Mouse (Mus musculus) mouse trophoblast stem cell (cell line): Measurements from ENCODE around the gene Pwwp2a.

Source experiments
- in situ Hi-C, 2 experiments: fragments of 300-500 bp; cut with MseI, MboI; formaldehyde crosslinking; loops; 2 replicates in 1 of 2; 3 replicates in 1 of 2; pipeline ENCODE4 v1.15.1; 2025

Pwwp2a gene

DNA sequence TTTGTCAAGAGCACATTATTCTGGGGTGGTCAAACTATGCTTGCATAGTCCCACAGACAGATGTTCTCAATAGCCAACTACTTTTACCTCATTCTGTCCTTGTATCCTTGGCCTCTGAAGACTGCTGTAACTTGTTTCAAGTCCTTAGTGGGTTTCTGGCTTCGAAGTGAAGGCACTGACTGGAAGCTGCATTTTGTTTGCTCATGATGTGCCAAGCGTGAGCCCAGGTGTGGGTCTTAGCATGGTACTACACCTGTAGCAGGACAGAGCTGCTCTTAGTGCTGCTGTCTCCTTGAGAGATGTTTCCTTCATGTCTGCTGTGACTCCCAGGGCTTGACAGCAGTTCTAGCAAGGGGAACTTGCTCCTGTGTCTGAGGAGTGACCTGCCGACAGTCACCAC lies 41.6 kb downstream of the Pwwp2a start:
- in situ Hi-C loops, result no loop called here

GRCm38 (mm10) chr11:43727796-43728195 lies 46.0 kb downstream of the Pwwp2a start:
- in situ Hi-C loops, result no loop called here

DNA sequence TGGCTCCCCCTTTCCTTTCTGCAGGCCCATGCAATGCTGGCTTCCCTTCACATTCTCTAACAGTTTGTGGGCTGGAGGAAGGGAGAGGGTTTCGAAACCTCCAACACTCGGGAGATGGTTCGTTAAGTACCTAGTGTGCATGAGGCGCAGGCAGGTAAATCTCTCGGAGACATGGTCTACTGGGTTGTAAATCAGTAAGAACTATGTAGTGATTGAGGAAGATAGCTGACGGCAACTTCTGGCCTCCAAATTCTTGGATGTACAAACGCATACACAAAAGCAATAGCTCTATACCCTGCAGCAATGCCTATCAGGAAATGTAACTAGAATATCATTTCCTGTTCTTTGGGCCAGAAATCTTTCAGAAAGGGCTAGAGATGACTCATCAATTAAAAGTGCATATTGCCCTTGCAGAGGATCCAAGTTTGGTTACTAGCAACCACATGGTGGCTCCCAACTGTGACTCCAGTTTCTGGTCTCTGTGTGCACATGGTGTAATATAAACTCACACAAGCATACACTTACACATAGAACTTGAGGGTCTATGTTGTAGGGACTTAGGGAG lies 47.0 kb downstream of the Pwwp2a start:
- in situ Hi-C loops, result no loop called here

DNA sequence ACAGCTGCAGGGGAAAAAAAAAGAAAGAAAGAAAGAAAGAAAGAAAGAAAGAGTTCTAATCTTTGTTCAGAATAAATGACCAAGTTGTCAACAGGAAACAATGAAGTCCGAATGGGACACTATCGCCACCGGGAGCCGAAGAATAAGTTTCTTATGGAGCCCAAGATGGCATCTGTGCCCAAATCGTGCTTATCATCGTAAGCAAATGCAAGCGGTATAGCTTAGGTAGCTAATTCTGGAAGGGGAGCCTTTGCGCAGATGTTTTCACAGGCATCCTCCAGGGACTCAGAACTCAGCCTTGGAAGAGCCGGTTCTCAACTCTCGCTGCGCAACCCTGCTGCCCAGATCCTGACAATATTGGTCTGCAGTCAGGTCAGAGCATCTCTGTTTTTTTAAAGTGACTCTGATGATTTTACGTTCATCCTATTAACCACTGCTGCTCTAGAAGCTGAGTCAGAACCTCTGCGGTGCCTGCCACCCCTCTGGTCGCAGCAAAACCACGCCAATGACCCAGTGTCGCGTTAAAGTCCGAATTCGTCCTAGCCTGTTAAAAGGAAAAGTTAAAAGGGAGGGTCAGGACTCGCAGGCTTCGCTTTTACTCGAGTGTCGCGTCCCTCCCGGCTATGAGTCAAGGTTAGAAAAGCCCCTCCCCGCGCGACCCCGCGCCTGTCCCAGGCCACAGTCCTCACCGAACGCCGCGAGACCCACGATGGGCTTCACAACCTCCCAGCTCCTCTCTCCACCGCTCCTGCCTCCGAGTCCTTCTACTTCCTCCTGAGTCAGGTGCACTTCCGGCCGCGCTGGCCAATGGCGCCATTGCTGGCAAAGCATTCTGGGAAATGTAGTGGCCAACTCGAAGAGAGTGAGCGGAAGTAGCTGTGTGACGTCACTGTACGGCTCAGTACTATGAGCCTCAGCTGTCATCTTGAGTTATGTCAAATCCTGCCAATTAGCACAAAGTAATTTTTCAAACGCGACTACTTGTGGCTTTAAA lies 65.7 kb downstream of the Pwwp2a start, which contains the start of gene Ttc1:
TSS of gene Ttc1 (minus strand) at position 776 of the 994 bp plus-strand sequence.
- in situ Hi-C loops, result no loop called here

DNA sequence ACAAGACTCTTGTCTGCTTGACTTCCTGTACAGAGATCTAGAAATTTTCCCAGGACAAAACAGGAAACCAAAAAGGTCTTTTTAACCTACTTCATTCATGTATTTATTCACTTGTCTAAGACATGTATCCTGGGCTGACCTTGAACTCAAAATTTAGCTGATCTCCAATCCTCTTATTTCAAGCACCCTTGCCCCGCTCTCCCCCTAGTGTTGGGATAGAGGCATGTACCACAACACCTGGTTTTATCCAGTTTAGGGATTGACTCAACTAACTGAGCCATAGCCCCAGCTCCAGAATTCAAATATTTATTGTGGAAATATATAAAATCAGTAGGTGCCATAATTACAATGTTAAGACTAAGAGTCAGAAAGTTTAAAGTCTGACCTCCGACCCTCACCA lies 69.7 kb downstream of the Pwwp2a start:
- in situ Hi-C loops, result no loop called here

GRCm38 (mm10) chr11:43754568-43754967 lies 72.8 kb downstream of the Pwwp2a start:
- in situ Hi-C loops, result no loop called here

DNA sequence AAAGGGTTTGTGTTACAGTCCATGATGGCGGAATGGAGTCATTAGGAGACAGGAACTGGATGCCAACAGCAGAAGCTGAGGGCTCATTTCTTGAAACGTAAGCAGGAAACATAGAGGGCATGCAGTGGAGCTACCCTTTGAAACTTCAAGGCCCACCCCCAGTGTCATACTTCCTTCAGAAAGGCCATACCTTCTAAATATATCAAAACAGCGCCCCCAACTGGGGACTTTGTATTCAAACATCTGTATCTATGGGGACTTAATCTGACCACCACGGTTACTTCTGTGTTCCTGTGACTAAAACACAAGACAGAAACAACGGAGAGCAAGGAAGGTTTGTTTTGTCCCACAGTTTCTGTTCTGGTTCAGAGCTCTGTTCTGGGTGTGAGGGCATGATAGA lies 73.6 kb downstream of the Pwwp2a start:
- in situ Hi-C loops, result no loop called here

- in situ Hi-C loops, result no loop called here
Measured at GRCm38 (mm10) chr11:43758436-43758835, 76.6 kb downstream of the Pwwp2a start.

GRCm38 (mm10) chr11:43766922-43767648 lies 85.3 kb downstream of the Pwwp2a start:
- in situ Hi-C loops, result no loop called here

DNA sequence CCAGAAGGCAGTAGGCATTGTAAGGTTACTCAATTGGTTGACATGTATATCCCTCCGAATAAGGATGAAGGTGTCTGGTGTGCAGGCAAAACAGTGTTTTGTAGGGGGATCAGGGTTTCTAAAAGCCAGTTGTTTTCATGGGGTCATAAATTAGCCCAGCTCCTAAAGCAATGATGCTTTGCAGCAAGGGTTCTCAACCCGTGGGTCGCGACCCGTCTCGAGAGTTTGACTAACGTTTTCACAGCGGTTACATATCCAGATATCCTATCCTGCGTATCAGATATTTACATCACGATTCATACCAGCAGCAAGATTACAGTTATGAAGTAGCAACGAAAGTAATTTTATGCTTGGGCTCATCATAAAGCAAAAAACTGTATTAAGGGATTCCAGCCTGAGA lies 86.0 kb downstream of the Pwwp2a start:
- in situ Hi-C loops, result no loop called here

DNA sequence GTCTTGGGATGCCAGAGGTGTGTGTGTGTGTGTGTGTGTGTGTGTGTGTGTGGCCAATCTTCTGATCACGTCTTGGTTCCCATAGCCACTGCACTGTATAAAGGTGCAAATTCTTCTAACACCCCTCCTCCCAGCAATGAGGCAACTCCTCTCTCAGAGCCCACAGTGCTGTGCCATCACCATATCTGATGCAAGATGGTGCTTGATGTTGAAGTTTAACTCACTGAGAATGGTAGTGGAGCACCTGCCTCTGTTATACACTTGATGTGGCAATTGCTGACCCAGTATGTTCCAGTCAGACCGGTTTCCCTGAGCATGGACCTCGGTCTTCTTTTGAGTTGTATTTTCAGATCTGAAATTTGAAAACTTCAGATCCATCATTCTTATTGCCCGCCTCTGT lies 88.3 kb downstream of the Pwwp2a start:
- in situ Hi-C loops, result no loop called here
